8 mouse cellular contexts compared by ENCODE assay signal in the genomic region with DNA sequence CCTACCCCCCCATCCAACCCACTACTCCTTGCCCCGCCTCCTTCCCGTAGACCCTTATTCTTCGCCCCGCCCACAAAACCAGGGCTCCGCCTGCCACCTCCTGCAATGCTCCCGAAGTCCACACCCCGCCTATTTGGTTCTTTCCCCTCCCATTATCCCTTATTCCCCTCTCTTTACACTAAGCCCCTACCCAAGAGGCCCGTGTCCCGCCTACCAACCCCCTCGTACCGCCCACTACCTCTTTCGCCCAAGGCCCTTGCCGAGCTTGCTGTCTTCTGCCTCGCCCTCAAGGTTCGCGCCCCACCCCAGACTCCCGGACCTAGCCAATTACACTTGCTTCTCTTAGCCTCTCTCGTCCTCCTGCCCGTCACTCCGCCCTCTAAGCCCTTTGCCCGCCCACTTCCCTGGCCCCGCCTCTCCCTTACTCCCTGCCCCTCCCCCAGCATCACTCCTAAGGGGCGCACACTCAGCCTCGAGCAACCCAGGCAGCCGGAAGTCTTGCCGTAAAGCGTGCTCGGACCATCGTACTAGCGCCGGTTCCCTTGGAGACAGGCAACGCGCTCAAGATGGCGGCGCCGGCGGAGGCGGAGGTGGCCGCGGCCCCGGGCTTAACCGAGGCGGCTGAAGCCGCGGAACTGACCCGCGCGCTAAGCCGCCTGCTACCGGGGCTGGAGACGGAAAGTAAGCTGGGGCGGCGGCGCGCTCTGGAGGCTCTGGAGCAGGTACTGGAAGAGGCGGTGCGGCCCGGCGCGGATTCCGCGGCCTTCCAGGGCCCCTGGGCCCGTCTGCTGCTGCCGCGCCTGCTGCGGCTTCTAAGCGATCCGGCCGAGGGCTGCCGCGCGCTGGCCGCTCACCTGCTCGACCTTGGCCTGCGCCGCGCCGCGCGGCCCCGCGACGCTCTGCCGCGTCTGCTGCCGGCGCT. TPM values are rescaled to one million over a fixed set of nuclear protein-coding genes. Genes with fewer than 3 reads are reported as not detected.
A peak's percentile ranks its signal among the peaks of the same experiment; 100 is the strongest.
DNase-seq lines count a peak whose midpoint lies in the region; ATAC-seq and TF ChIP-seq lines count a peak whose summit lies in the region.

Gene Prkar1b (minus strand): TSS at position 321 of the 922 bp plus-strand sequence.
Gene Dnaaf5 (plus strand): TSS at position 543 of the 922 bp plus-strand sequence.

- DNase-seq in ES-E14 (ENCODE audit: low read depth, low spot score) = peak; percentile 100
- peak; percentile 97 for DNase-seq in cerebellum, adult 11-12 months
- peak; percentile 94 for DNase-seq in heart, postnatal 25 days (ENCODE audit: low spot score)
- DNase-seq in layer of hippocampus, adult 18-20 months (ENCODE audit: low spot score in 2 of 2) = peak; percentile 95 to 98
- DNase-seq in lung, adult 2 months = peak; percentile 93
- peak; percentile 97 to 98 for DNase-seq in thymus, adult 18-20 months

- in situ Hi-C loops in ES-E14 (cut with MboI; ENCODE audit: low sequenced_read_pairs in 2 of 2, unreplicated experiment in 2 of 2) = no loop called here

- TF ChIP-seq POLR2A in lung, adult 2 months (IDR thresholded peaks at IDR 0.05; ENCODE audit: borderline replicate concordance, extremely low read depth, low read depth, low read length) = no peak; the same call in 1 of the 2 replicates

- WGBS in forebrain, embryonic 15.5 days = under 1% methylated on average over 82 of the region's 87 CpGs
- WGBS in lung, adult 2 months = under 1% methylated on average over 87 of the region's 87 CpGs

- H3K27ac ChIP-seq in ES-E14 (ENCODE audit: insufficient read depth, low read depth, low read length, poor library complexity, severe bottlenecking) = no peak within 1 kb of the TSS
- H3K27ac ChIP-seq in forebrain, embryonic 15.5 days (replicated peaks) = peak within 1 kb of the TSS; percentile 88

- peak; percentile 95 for ATAC-seq in forebrain, embryonic 15.5 days (replicated peaks)
- peak; percentile 93 for ATAC-seq in neutrophil, adult 5-6 weeks (ENCODE audit: extremely low read depth, insufficient number of reproducible peaks, low FRiP score, poor library complexity, severe bottlenecking)

- peak within 1 kb of the TSS; percentile 81 for H3K9ac ChIP-seq in ES-E14 (ENCODE audit: insufficient read depth, low read depth, low read length, poor library complexity, severe bottlenecking)
- peak within 1 kb of the TSS; percentile 67 for H3K9ac ChIP-seq in forebrain, embryonic 15.5 days (replicated peaks)

- no peak for TF ChIP-seq CTCF in lung, adult 2 months (IDR thresholded peaks at IDR 0.05; ENCODE audit: insufficient read depth, low read length)

- peak within 1 kb of the TSS; percentile 75 for H3K4me2 ChIP-seq in forebrain, embryonic 15.5 days (replicated peaks)

- no peaks in the 10 kb centered on the region for H3K27me3 ChIP-seq in forebrain, embryonic 15.5 days

- peak within 1 kb of the TSS; percentile 72 to 81 for H3K4me3 ChIP-seq in ES-E14 (ENCODE audit: insufficient read depth in 1 of 2, low read depth in 1 of 2, low read length in 2 of 2, poor library complexity in 1 of 2, severe bottlenecking in 1 of 2)
- peak within 1 kb of the TSS; percentile 91 for H3K4me3 ChIP-seq in forebrain, embryonic 15.5 days
- peak within 1 kb of the TSS; percentile 68 for H3K4me3 ChIP-seq in lung, adult 2 months (replicated peaks; ENCODE audit: extremely low read depth, low read depth, low read length)

- intact Hi-C loops in heart, postnatal 25 days (cut with DNase I) = loop anchor here (2.0 kb wide), 1 partner anchor 29 kb away; no protein-coding TSS in a partner anchor

- H3K36me3 ChIP-seq in ES-E14 (ENCODE audit: control insufficient read depth, insufficient read depth, low read length, poor library complexity, severe bottlenecking) = peaks cover 33% of the 10 kb centered on the region
- peaks cover 20% of the 10 kb centered on the region for H3K36me3 ChIP-seq in forebrain, embryonic 15.5 days

- no peaks in the 10 kb centered on the region for H3K9me3 ChIP-seq in ES-E14 (ENCODE audit: control insufficient read depth, insufficient read depth, low read depth, low read length)
- H3K9me3 ChIP-seq in forebrain, embryonic 15.5 days = no peaks in the 10 kb centered on the region

- peaks cover 4 to 10% of the 10 kb centered on the region in 2 experiments; a peak in 2 of 4 replicates for H3K4me1 ChIP-seq in ES-E14 (ENCODE audit: control insufficient read depth in 2 of 2, insufficient read depth in 2 of 2, low read length in 2 of 2, poor library complexity in 1 of 2)
- H3K4me1 ChIP-seq in forebrain, embryonic 15.5 days = peaks cover 46% of the 10 kb centered on the region
- H3K4me1 ChIP-seq in lung, adult 2 months (ENCODE audit: control insufficient read depth, insufficient read depth, low read length) = peaks cover 3% of the 10 kb centered on the region; the same call in 1 of the 2 replicates

TF ChIP-seq in ES-E14, 5 proteins besides CTCF, POLR2A, EP300 and RAD21:
- TF ChIP-seq HCFC1 (IDR thresholded peaks at IDR 0.05; ENCODE audit: borderline replicate concordance, insufficient read depth, low read length) (peak; percentile 76; the same call in 1 of the 2 replicates), ZC3H11A (IDR thresholded peaks at IDR 0.05; ENCODE audit: borderline replicate concordance, low read depth, low read length) (no peak)

RNA-seq across cellular contexts. Expression of gene Prkar1b, which starts in this region (rescaled TPM):
- total RNA-seq in ES-E14 (2012; rRNA removed) = 0.74 and 3.8 TPM in 2 replicates
- polyA plus RNA-seq in forebrain, embryonic 15.5 days (2015; fragmentation: Nextera tagmentation; extraction: Ambion mirVana) = 171 and 193 TPM in 2 replicates
- total RNA-seq in heart, postnatal 25 days (2021) = 1 to 10 TPM; 1.7 to 2.5 TPM
- total RNA-seq in layer of hippocampus, adult 18-20 months (2021) = 100 to 1,000 TPM; 435 to 459 TPM
- polyA plus RNA-seq in lung, adult 2 months (2012; rRNA removed) = 18.8 and 19.5 TPM in 2 replicates
- total RNA-seq in neutrophil, adult 5-6 weeks (2017) = not detected in 2 replicates

RNA-seq across cellular contexts. Expression of gene Dnaaf5, which starts in this region (rescaled TPM):
- 22.5 and 22.8 TPM in 2 replicates for total RNA-seq in ES-E14 (2012; rRNA removed)
- 3.2 and 3.9 TPM in 2 replicates for polyA plus RNA-seq in forebrain, embryonic 15.5 days (2015; fragmentation: Nextera tagmentation; extraction: Ambion mirVana)
- 10 to 100 TPM; 14.5 to 21.9 TPM for total RNA-seq in heart, postnatal 25 days (2021)
- total RNA-seq in layer of hippocampus, adult 18-20 months (2021) = 1 to 10 TPM; 7.0 to 9.0 TPM
- polyA plus RNA-seq in lung, adult 2 months (2012; rRNA removed) = 24.5 and 25.6 TPM in 2 replicates
- 7.2 and 10.3 TPM in 2 replicates for total RNA-seq in neutrophil, adult 5-6 weeks (2017)

Comparison
In these comparisons a context has a peak if more than half of its experiments do, and no peak if none do; other contexts are left out.
1. RNA of gene Prkar1b (total RNA-seq): 435 to 459 TPM in layer of hippocampus, adult 18-20 months; 0.74 to 3.8 TPM in ES-E14, 1.7 to 2.5 TPM in heart, postnatal 25 days and not detected in neutrophil, adult 5-6 weeks; every median in the first group is over 10 times any median in the second.
2. Peak in every context shown above with its lines, with median percentiles within 50 percentile points of each other: DNase-seq and H3K4me3 ChIP-seq.